Mouse (Mus musculus): ENCODE data around the gene Lipo1. TPM values are rescaled to one million over a fixed set of nuclear protein-coding genes. Genes with fewer than 3 reads are reported as not detected.
"Not testable (repeated sequence)": the region's sequence is repeated elsewhere in the genome, so short reads cannot be mapped to it uniquely, and the experiment has no call there.

Gene Lipo1
- total RNA-seq (2015; ENCODE audit: low replicate concordance) (not detected in 2 replicates), total RNA-seq (2017; ENCODE audit: low replicate concordance) (not detected in 2 replicates)

DNA sequence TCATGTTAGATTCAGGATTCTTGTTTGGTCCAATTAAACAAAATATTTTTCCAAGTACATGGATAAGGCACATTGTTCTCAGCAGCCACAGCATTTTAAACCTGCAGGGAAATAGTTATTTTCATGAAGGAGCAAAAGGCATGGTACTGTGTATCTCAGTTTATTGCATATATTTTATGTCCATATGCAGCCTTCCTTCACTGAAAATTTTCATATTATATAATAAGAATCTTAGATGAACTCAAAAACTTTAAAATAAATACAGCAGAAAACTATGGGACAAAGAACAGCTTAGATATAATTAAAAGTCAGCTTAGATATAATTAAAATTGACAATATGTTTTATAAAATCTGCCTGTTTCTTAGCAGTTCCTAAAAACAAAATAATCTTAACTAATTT, at the start of gene Lipo1:
Gene Lipo1 (minus strand): TSS at position 101 of the 400 bp plus-strand sequence.
- not testable (repeated sequence) for ATAC-seq (replicated peaks; ENCODE audit: low FRiP score, poor library complexity, severe bottlenecking)

DNA sequence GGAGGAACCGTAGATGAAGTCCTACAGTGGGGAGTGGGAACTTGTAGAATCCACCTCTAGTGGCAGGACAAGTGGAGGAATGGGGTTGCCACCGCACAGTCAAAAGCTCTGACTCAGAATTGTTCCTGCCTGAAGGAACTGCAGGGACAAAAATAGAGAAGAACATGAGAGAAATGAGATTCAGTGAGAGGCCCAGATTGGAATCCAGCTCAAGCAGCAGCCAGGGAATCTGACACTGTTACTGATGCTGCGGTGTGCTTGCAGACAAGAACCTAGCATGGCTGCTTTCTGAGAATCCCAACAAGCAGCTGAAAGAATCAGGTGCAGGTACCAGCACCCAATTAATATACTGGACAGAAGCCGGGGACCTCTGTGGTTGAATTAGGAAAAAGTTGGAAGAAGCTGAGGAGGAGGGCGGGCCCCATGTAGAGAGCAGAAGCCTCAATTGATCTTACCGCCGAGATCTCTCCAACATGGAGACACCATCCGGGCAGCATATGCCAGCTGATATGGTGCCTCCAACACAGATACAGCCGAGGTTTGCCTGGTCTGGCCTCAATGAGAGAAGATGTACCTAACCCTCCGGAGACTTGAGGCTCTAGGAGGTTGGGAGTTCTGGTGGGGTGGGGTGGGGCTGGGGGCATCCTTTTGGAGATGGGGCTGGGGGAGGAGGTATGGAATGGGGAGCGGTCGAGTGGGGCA, 532 bp downstream of the Lipo1 start:
- ATAC-seq (replicated peaks; ENCODE audit: low FRiP score, poor library complexity, severe bottlenecking) = no peak

DNA sequence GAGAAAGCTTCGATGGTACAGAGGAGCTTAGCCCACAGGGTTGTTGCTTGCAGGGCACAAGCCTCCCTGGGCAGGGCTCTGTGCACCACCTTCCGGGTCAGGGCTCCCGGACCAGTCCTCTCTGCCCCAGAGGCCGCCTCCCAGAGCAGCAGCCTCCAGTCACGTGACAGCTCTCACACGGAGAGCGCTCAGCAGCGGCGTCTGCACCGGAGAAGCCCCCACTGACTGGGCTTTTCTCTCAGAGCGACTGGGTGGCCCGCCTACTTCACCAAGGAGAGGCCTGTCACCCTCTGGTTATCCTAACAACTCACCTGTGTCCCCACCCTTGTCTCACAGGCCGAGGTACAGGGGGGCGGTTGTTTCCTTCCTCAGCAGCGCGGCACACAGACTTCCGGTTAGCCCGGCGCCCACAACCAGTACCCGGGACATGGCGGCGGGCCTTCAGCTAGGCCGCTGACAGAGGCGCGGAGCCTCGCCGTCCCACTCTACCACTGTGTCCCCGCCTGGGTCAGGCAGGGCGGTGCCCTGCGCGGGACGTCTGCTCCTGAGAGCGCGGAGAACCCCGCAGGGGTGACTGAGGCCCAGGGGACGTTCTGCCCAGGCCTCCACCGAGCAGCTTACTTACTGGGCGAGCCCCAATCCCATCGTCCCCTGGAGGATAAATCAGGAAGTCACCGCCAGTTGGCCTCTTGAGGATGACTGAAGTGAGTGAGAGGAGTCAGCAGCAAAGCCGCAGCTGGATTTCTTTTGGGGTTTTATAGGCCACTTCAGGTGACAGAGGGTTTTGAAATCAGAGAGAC, 25.8 kb downstream of the Lipo1 start, which contains the start of gene Lipo3:
Gene Lipo3 (minus strand): TSS at position 665 of the 800 bp plus-strand sequence.
- ATAC-seq (replicated peaks; ENCODE audit: low FRiP score, poor library complexity, severe bottlenecking) = peak; percentile 25; the same call in 1 of the 2 replicates

DNA sequence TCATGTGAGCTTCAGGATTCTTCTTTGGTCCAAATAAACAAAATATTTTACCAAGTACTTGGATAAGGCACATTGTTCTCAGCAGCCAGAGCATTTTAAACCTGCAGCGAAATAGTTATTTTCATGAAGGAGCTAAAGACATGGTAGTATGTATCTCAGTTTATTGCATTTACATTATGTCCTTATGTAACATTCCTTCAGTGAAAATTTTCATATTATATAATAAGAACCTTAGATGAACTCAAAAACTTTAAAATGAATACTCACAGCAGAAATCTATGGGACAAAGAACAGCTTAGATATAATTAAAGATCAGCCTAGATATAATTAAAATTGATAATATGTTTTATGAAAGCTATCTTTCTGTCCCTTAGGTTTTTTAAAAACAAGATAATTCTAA, 36.0 kb downstream of the Lipo1 start, which contains the start of gene Lipo2:
Gene Lipo2 (minus strand): TSS at position 101 of the 400 bp plus-strand sequence.
- not testable (repeated sequence) for ATAC-seq (replicated peaks; ENCODE audit: low FRiP score, poor library complexity, severe bottlenecking)

Other genes with a start within 250 kb of the Lipo1 start
- gene Gm8978, start 162.2 kb downstream of the Lipo1 start, total RNA-seq (2015; ENCODE audit: low replicate concordance) = not detected in 2 replicates
- not detected in 2 replicates for gene Gm8978, start 162.2 kb downstream of the Lipo1 start, total RNA-seq (2017; ENCODE audit: low replicate concordance)
- not detected in 2 replicates for gene Lipo2, start 36.1 kb downstream of the Lipo1 start, total RNA-seq (2015; ENCODE audit: low replicate concordance)
- not detected in 2 replicates for gene Lipo2, start 36.1 kb downstream of the Lipo1 start, total RNA-seq (2017; ENCODE audit: low replicate concordance)
- gene Lipo3, start 25.5 kb downstream of the Lipo1 start, total RNA-seq (2015; ENCODE audit: low replicate concordance) = 0.72 and 3.4 TPM in 2 replicates
- not detected in 2 replicates for gene Lipo3, start 25.5 kb downstream of the Lipo1 start, total RNA-seq (2017; ENCODE audit: low replicate concordance)
- not detected in 2 replicates for gene Lipf, start 173.7 kb upstream of the Lipo1 start, total RNA-seq (2015; ENCODE audit: low replicate concordance)
- gene Lipf, start 173.7 kb upstream of the Lipo1 start, total RNA-seq (2017; ENCODE audit: low replicate concordance) = not detected in 2 replicates
- gene Lipk, start 220.8 kb upstream of the Lipo1 start, total RNA-seq (2015; ENCODE audit: low replicate concordance) = not detected in 2 replicates
- not detected in 2 replicates for gene Lipk, start 220.8 kb upstream of the Lipo1 start, total RNA-seq (2017; ENCODE audit: low replicate concordance)